ENCODE assay signal across 8 mouse cellular contexts in genomic region chr19:38223905-38224684, GRCm38 (mm10). TPM values are rescaled to one million over a fixed set of nuclear protein-coding genes. Genes with fewer than 3 reads are reported as not detected.
DNase-seq lines count a peak whose midpoint lies in the region; ATAC-seq and TF ChIP-seq lines count a peak whose summit lies in the region.

TSS of gene Fra10ac1 (minus strand) at chr19:38224156.

- peak in 1 of 2 experiments; percentile 18; a peak in 1 of 4 replicates for TF ChIP-seq EP300 in MEL (IDR thresholded peaks at IDR 0.05; ENCODE audit: low read depth in 1 of 2, low read length in 2 of 2)
- TF ChIP-seq EP300 in lung, postnatal 0 days (IDR thresholded peaks at IDR 0.05), result no peak

- peaks cover 2% of the 10 kb centered on the region; the same call in 1 of the 2 replicates for H3K79me2 ChIP-seq in MEL (ENCODE audit: control insufficient read depth, insufficient read depth, low read length, poor library complexity)

- under 1% methylated on average over 49 of the region's 49 CpGs for WGBS in cerebellum, adult 2 months
- WGBS in lung, postnatal 0 days, result under 1% methylated on average over 44 of the region's 49 CpGs

- peak; percentile 82 to 92 for TF ChIP-seq POLR2A in MEL (IDR thresholded peaks at IDR 0.05; ENCODE audit: control insufficient read depth in 1 of 2, insufficient read depth in 1 of 2, low read depth in 1 of 2, low read length in 2 of 2, poor library complexity in 1 of 2)
- peak; percentile 66 for TF ChIP-seq POLR2A in cerebellum, adult 2 months (IDR thresholded peaks at IDR 0.05; ENCODE audit: borderline replicate concordance, insufficient read depth, low read length)

- H3K27ac ChIP-seq in MEL (ENCODE audit: control insufficient read depth, low read depth, low read length), result peak within 1 kb of the TSS; percentile 78
- H3K27ac ChIP-seq in cerebellum, adult 2 months (ENCODE audit: insufficient read depth, low read length), result peak within 1 kb of the TSS; percentile 85
- peak within 1 kb of the TSS; percentile 57 for H3K27ac ChIP-seq in lung, postnatal 0 days (ENCODE audit: low read length)

- H3K4me1 ChIP-seq in MEL (ENCODE audit: control insufficient read depth in 1 of 2, insufficient read depth in 2 of 2, low read length in 2 of 2), result peaks cover 0 to 6% of the 10 kb centered on the region in 2 experiments; a peak in 2 of 4 replicates
- H3K4me1 ChIP-seq in cerebellum, adult 2 months (ENCODE audit: control insufficient read depth, insufficient read depth, low read length), result peaks cover 3% of the 10 kb centered on the region; the same call in 1 of the 2 replicates
- no peaks in the 10 kb centered on the region; the same call in 1 of the 2 replicates for H3K4me1 ChIP-seq in lung, postnatal 0 days (ENCODE audit: insufficient read depth, low read depth, low read length)

- H3K4me3 ChIP-seq in MEL (ENCODE audit: control insufficient read depth in 1 of 2, insufficient read depth in 1 of 2, low read depth in 2 of 2, low read length in 2 of 2), result peak within 1 kb of the TSS; percentile 72 to 95
- peak within 1 kb of the TSS; percentile 86 for H3K4me3 ChIP-seq in cerebellum, adult 2 months (replicated peaks; ENCODE audit: insufficient read depth, low read depth, low read length)
- H3K4me3 ChIP-seq in lung, postnatal 0 days (ENCODE audit: low read depth, low read length), result peak within 1 kb of the TSS; percentile 73

- no peak for TF ChIP-seq CTCF in MEL (IDR thresholded peaks at IDR 0.05 in 2 of 3, conservative IDR thresholded peaks at IDR 0.05 in 1 of 3; ENCODE audit: control insufficient read depth in 1 of 3, insufficient read depth in 1 of 3, low read depth in 2 of 3, low read length in 3 of 3, poor library complexity in 1 of 3, severe bottlenecking in 1 of 3)
- TF ChIP-seq CTCF in cerebellum, adult 2 months (IDR thresholded peaks at IDR 0.05; ENCODE audit: borderline replicate concordance, insufficient read depth, low read depth, low read length), result peak; percentile 59
- TF ChIP-seq CTCF in lung, postnatal 0 days (IDR thresholded peaks at IDR 0.05), result peak; percentile 71

- no peaks in the 10 kb centered on the region; a peak in 1 of 4 replicates for H3K27me3 ChIP-seq in MEL (ENCODE audit: control insufficient read depth in 1 of 2, insufficient read depth in 2 of 2, low read length in 2 of 2)
- H3K27me3 ChIP-seq in cerebellum, adult 2 months (ENCODE audit: control insufficient read depth, insufficient read depth, low read length), result no peaks in the 10 kb centered on the region
- H3K27me3 ChIP-seq in lung, postnatal 0 days (replicated peaks; ENCODE audit: insufficient read depth, low read length), result no peaks in the 10 kb centered on the region

- H3K4me2 ChIP-seq in lung, postnatal 0 days (replicated peaks; ENCODE audit: low read depth, low read length), result peak within 1 kb of the TSS; percentile 54

- no peaks in the 10 kb centered on the region for H3K9me3 ChIP-seq in MEL (replicated peaks; ENCODE audit: insufficient read depth, low read length)
- no peaks in the 10 kb centered on the region for H3K9me3 ChIP-seq in lung, postnatal 0 days (ENCODE audit: low read length)

- H3K9ac ChIP-seq in MEL (ENCODE audit: control insufficient read depth, low read depth, low read length, poor library complexity, severe bottlenecking), result peak within 1 kb of the TSS; percentile 89
- peak within 1 kb of the TSS; percentile 1 for H3K9ac ChIP-seq in lung, postnatal 0 days (replicated peaks; ENCODE audit: low read depth)

- ATAC-seq in hematopoietic stem cell, adult 5-6 weeks (replicated peaks in 1 of 2; ENCODE audit: insufficient read depth in 1 of 2, low FRiP score in 2 of 2, low TSS enrichment in 1 of 2, low read depth in 1 of 2, poor library complexity in 2 of 2, severe bottlenecking in 2 of 2), result peak; percentile 88 to 96
- peak; percentile 99 for ATAC-seq in lung, postnatal 0 days

- no peak for TF ChIP-seq RAD21 in MEL (IDR thresholded peaks at IDR 0.05; ENCODE audit: low read depth, low read length)

- peaks cover 0 to 4% of the 10 kb centered on the region in 2 experiments; a peak in 1 of 4 replicates for H3K36me3 ChIP-seq in MEL (ENCODE audit: control insufficient read depth in 1 of 2, insufficient read depth in 2 of 2, low read length in 2 of 2)
- H3K36me3 ChIP-seq in lung, postnatal 0 days (ENCODE audit: insufficient read depth, low read length), result no peaks in the 10 kb centered on the region

- peak; percentile 92 for DNase-seq in MEL (ENCODE audit: low read depth, low spot score)
- DNase-seq in cerebellum, adult 2 months, result peak; percentile 95 to 98
- peak; percentile 92 for DNase-seq in forelimb bud, embryonic 11.5 days (ENCODE audit: low read depth, low spot score)
- DNase-seq in layer of hippocampus, adult 9-11 months, result peak; percentile 94
- peak; percentile 92 for DNase-seq in lung, postnatal 0 days (ENCODE audit: low spot score)
- peak; percentile 90 for DNase-seq in ovary, postnatal 14 days (ENCODE audit: low spot score)
- peak; percentile 90 for DNase-seq in thymus, postnatal 14 days

TF ChIP-seq in MEL, 35 proteins besides CTCF, POLR2A, EP300 and RAD21:
- no peak for TF ChIP-seq GATA1 (IDR thresholded peaks at IDR 0.05; ENCODE audit: low read depth, low read length)
- TF ChIP-seq NRF1 (IDR thresholded peaks at IDR 0.05; ENCODE audit: insufficient read depth, low read depth, low read length, poor library complexity, severe bottlenecking), result peak; percentile 45; the same call in 1 of the 2 replicates
- no peak for TF ChIP-seq MYB (IDR thresholded peaks at IDR 0.05; ENCODE audit: low read depth, low read length)
- 0 out of 2 replicates have a peak, but pooled peaks have one; percentile 42 for TF ChIP-seq POLR2AphosphoS2 (IDR thresholded peaks at IDR 0.05; ENCODE audit: low read length)
- TF ChIP-seq TCF12 (IDR thresholded peaks at IDR 0.05; ENCODE audit: low read depth, low read length), result peak; percentile 62; the same call in 1 of the 2 replicates
- TF ChIP-seq MYC (IDR thresholded peaks at IDR 0.05; ENCODE audit: low read depth, low read length), result no peak
- peak; percentile 88 for TF ChIP-seq HCFC1 (IDR thresholded peaks at IDR 0.05; ENCODE audit: low read depth, low read length)
- TF ChIP-seq SIN3A (IDR thresholded peaks at IDR 0.05; ENCODE audit: low read length), result peak; percentile 78; the same call in 1 of the 2 replicates
- no peak for TF ChIP-seq USF2 (IDR thresholded peaks at IDR 0.05; ENCODE audit: borderline replicate concordance in 1 of 2, insufficient read depth in 1 of 2, low read depth in 1 of 2, low read length in 2 of 2)
- peak; percentile 72; the same call in 1 of the 2 replicates for TF ChIP-seq ELF1 (IDR thresholded peaks at IDR 0.05; ENCODE audit: low read depth, low read length)
- no peak for TF ChIP-seq ZMIZ1 (IDR thresholded peaks at IDR 0.05; ENCODE audit: low read depth, low read length)
- peak; percentile 66; the same call in 1 of the 2 replicates for TF ChIP-seq TBP (IDR thresholded peaks at IDR 0.05; ENCODE audit: low read depth, low read length)
- TF ChIP-seq NELFE (IDR thresholded peaks at IDR 0.05; ENCODE audit: low read depth, low read length), result peak; percentile 77
- TF ChIP-seq MXI1 (IDR thresholded peaks at IDR 0.05; ENCODE audit: low read depth, low read length), result peak; percentile 85

RNA-seq across cellular contexts. Expression of gene Fra10ac1, which starts in this region (rescaled TPM):
- 9.1 and 10.7 TPM in 2 replicates for total RNA-seq in MEL (2012; rRNA removed)
- polyA plus RNA-seq in MEL (2012; ENCODE audit: insufficient read depth in 1 of 2, insufficient read length in 2 of 2, low read depth in 1 of 2, low replicate concordance in 2 of 2, missing spikeins in 1 of 2), result 10 to 100 TPM in 1 of 2 experiments, not detected in 1; 17.0 TPM
- 28.3 and 28.9 TPM in 2 replicates for polyA plus RNA-seq in cerebellum, adult 2 months (2012; rRNA removed)
- total RNA-seq in hematopoietic stem cell, adult 5-6 weeks (2017), result 41.5 and 51.5 TPM in 2 replicates
- 20.2 and 20.8 TPM in 2 replicates for polyA plus RNA-seq in lung, postnatal 0 days (2015; fragmentation: Nextera tagmentation; extraction: Ambion mirVana)

Comparison
In these comparisons a context has a peak if more than half of its experiments do, and no peak if none do; other contexts are left out.
1. Peak in every context shown above with its lines: DNase-seq, ATAC-seq, H3K4me3 ChIP-seq and H3K27ac ChIP-seq.
2. CTCF ChIP-seq: peak in cerebellum, adult 2 months (single experiment) and lung, postnatal 0 days (single experiment); none in MEL (0 of 3).